Comparison of ENCODE assay signal across 9 mouse cellular contexts in genomic region chr2:27969158-27969557, GRCm38 (mm10).
DNase-seq lines count a peak whose midpoint lies in the region; ATAC-seq and TF ChIP-seq lines count a peak whose summit lies in the region.
"Had no signal": no experiment of that assay in that cellular context is flagged by ENCODE, and none has a peak within 500 bp of the region (broad histone marks: within the 10 kb centered on the region; RNA-seq: fewer than 3 reads in every experiment).

No protein-coding gene starts in this region.

- H3K4me1 ChIP-seq in MEL (ENCODE audit: control insufficient read depth in 1 of 2, insufficient read depth in 2 of 2, low read length in 2 of 2) = no peaks in the 10 kb centered on the region

- peak; percentile 56 to 62 (median 62) for TF ChIP-seq CTCF in MEL (IDR thresholded peaks at IDR 0.05 in 2 of 3, conservative IDR thresholded peaks at IDR 0.05 in 1 of 3; ENCODE audit: control insufficient read depth in 1 of 3, insufficient read depth in 1 of 3, low read depth in 2 of 3, low read length in 3 of 3, poor library complexity in 1 of 3, severe bottlenecking in 1 of 3)

- H3K79me2 ChIP-seq in MEL (ENCODE audit: control insufficient read depth, insufficient read depth, low read length, poor library complexity) = no peaks in the 10 kb centered on the region

- intact Hi-C loops in left cerebral cortex, postnatal 14 days (cut with DNase I) = no loop called here

- H3K9me3 ChIP-seq in MEL (replicated peaks; ENCODE audit: insufficient read depth, low read length) = no peaks in the 10 kb centered on the region
- H3K9me3 ChIP-seq: liver, embryonic 13.5 days had no signal

- no peak for TF ChIP-seq EP300 in MEL (IDR thresholded peaks at IDR 0.05; ENCODE audit: low read depth in 1 of 2, low read length in 2 of 2)

- peak; percentile 45 for TF ChIP-seq RAD21 in MEL (IDR thresholded peaks at IDR 0.05; ENCODE audit: low read depth, low read length)

- H3K36me3 ChIP-seq in MEL (ENCODE audit: control insufficient read depth in 1 of 2, insufficient read depth in 2 of 2, low read length in 2 of 2) = no peaks in the 10 kb centered on the region
- H3K36me3 ChIP-seq: liver, embryonic 13.5 days had no signal

- no peak for TF ChIP-seq POLR2A in MEL (IDR thresholded peaks at IDR 0.05; ENCODE audit: control insufficient read depth in 1 of 2, insufficient read depth in 1 of 2, low read depth in 1 of 2, low read length in 2 of 2, poor library complexity in 1 of 2)

- H3K27ac ChIP-seq in MEL (ENCODE audit: control insufficient read depth, low read depth, low read length) = no peak overlapping the region
- H3K27ac ChIP-seq: liver, embryonic 13.5 days had no signal

- peaks cover 0 to 1% of the 10 kb centered on the region in 2 experiments; a peak in 1 of 4 replicates for H3K27me3 ChIP-seq in MEL (ENCODE audit: control insufficient read depth in 1 of 2, insufficient read depth in 2 of 2, low read length in 2 of 2)
- H3K27me3 ChIP-seq: liver, embryonic 13.5 days had no signal

- H3K4me3 ChIP-seq in MEL (ENCODE audit: control insufficient read depth in 1 of 2, insufficient read depth in 1 of 2, low read depth in 2 of 2, low read length in 2 of 2) = no peak overlapping the region
- H3K4me3 ChIP-seq: erythroblast, embryonic 14.5 days; liver, embryonic 13.5 days had no signal

- peak; percentile 43 to 54 for DNase-seq in left cerebral cortex, postnatal 14 days (ENCODE audit: low spot score in 2 of 2)
- no peak for DNase-seq in left cerebral cortex, adult 8-10 months (ENCODE audit: low spot score in 2 of 2)
- no peak for DNase-seq in MEL (ENCODE audit: low read depth, low spot score)
- DNase-seq in adrenal gland, postnatal 36 days = peak; percentile 40 to 41
- peak; percentile 27 to 64 for DNase-seq in kidney, postnatal 36 days
- DNase-seq in retina, embryonic 14.5 days (ENCODE audit: low spot score) = peak; percentile 72
- DNase-seq: liver, embryonic 13.5 days had no signal

- ATAC-seq in erythroid progenitor cell, adult 5-6 weeks (replicated peaks; ENCODE audit: low FRiP score, poor library complexity, severe bottlenecking) = 0 out of 2 replicates have a peak, but pooled peaks have one; percentile 44

- no peak overlapping the region for H3K9ac ChIP-seq in MEL (ENCODE audit: control insufficient read depth, low read depth, low read length, poor library complexity, severe bottlenecking)
- H3K9ac ChIP-seq: liver, embryonic 13.5 days had no signal

TF ChIP-seq in MEL, 35 proteins besides CTCF, POLR2A, EP300 and RAD21:
- TF ChIP-seq ELF1 (IDR thresholded peaks at IDR 0.05; ENCODE audit: low read depth, low read length) = no peak
- TF ChIP-seq RCOR1 (IDR thresholded peaks at IDR 0.05; ENCODE audit: low read depth, low read length) = no peak
- TF ChIP-seq SMC3 (IDR thresholded peaks at IDR 0.05; ENCODE audit: low read depth, low read length) = peak; percentile 35

Comparison
In these comparisons a context has a peak if more than half of its experiments do, and no peak if none do; other contexts are left out.
1. DNase-seq: peak in left cerebral cortex, postnatal 14 days (2 of 2), adrenal gland, postnatal 36 days (2 of 2), kidney, postnatal 36 days (2 of 2) and retina, embryonic 14.5 days (single experiment); none in left cerebral cortex, adult 8-10 months (0 of 2) and MEL (single experiment).